Mouse (Mus musculus): ENCODE measurements around the gene Dmwd.

The Dmwd gene

GRCm38 (mm10) chr7:19069500-19069899 is 6.5 kb upstream of the Dmwd start:
- peak; percentile 32 to 60 for DNase-seq (ENCODE audit: inconsistent age in 2 of 2, low spot score in 1 of 2)

DNA sequence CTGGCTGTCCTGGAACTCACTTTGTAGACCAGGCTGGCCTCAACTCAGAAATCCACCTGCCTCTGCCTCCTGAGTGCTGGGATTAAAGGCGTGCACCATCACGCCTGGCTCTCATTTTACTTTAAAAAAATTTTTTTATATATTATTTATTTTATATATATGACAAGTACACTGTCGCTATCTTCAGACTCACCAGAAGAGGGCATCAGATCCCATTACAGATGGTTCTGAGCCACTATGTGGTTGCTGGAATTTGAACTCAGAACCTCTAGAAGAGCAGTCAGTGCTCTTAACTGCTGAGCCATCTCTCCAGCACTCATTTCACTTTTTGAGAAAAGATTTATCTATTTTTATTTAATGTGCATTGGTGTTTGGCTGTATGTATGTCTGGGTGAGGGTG is 5.0 kb upstream of the Dmwd start:
- DNase-seq (ENCODE audit: inconsistent age in 2 of 2, low spot score in 1 of 2): peak; percentile 7 to 46

GRCm38 (mm10) chr7:19073504-19073903 is 2.5 kb upstream of the Dmwd start:
- peak; percentile 39 to 68 for DNase-seq (ENCODE audit: inconsistent age in 2 of 2, low spot score in 1 of 2)

GRCm38 (mm10) chr7:19074494-19074893 is 1.5 kb upstream of the Dmwd start:
- no peak for DNase-seq (ENCODE audit: inconsistent age in 2 of 2, low spot score in 1 of 2)

DNA sequence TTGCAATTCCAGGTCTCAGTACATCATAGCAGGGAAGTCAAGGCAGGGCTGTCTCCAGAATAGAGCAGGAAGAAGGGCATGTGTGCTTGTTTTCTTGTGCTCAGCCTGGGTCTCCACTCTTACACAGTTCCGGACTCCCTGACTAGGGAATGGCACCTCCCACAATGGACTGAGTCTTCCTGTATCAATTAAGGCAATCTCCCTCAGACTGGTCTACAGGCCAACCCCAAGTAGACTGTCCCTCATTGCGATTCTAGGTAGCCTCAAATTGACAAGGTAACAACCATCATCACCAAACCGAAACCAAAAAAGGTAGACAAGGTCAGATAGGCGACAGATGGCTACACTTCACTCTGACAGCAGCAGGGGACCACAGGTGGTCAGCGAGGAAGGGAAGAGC is 796 bp upstream of the Dmwd start:
- DNase-seq (ENCODE audit: inconsistent age in 2 of 2, low spot score in 1 of 2): no peak

GRCm38 (mm10) chr7:19076586-19076991 is 562 bp downstream of the Dmwd start:
- DNase-seq (ENCODE audit: inconsistent age in 2 of 2, low spot score in 1 of 2): peak; percentile 53 to 81

DNA sequence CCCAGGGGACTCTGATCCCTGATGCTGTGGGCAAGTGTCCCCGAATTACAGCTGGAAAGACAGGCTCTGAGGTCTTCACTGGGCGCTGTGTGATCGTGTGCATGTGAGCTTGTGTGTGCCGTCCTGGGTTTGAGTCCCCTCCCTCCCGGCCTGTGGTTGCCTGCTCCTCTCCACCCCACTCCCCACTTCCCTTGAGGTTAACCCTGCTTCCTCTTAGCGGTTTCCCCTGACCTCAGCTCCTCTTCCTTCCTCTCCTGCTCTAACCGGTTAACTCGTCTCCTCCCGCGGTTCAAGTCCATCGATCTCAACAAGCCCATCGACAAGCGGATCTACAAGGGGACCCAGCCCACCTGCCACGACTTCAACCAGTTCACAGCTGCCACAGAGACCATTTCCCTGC is 1.7 kb downstream of the Dmwd start:
- peak; percentile 37 to 66 for DNase-seq (ENCODE audit: inconsistent age in 2 of 2, low spot score in 1 of 2)

DNA sequence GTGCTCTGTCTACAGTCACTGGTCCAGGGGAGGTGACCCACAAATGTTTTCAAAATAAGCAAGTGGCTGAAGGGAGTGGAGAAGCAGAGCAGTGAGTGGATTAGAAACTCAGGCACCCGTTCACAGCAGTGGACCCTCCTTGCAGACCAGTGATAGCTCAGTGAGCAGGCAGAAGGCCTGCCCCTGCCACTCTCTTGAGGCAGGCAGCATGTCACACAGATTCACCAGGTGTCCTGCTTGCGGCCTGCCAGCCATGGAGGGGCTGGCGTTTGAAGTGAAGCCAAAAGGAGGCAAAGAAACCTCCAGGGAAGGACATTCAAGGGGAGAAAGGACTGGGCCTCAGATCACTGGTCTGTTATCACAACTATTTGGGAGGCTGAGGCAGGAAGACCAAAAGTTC is 2.7 kb downstream of the Dmwd start:
- DNase-seq (ENCODE audit: inconsistent age in 2 of 2, low spot score in 1 of 2): peak; percentile 42 to 69

GRCm38 (mm10) chr7:19080451-19080950 is 4.5 kb downstream of the Dmwd start:
- peak; percentile 28 to 45 for DNase-seq (ENCODE audit: inconsistent age in 2 of 2, low spot score in 1 of 2)

GRCm38 (mm10) chr7:19082171-19082570 is 6.1 kb downstream of the Dmwd start:
- DNase-seq (ENCODE audit: inconsistent age in 2 of 2, low spot score in 1 of 2): peak; percentile 62 to 74

DNA sequence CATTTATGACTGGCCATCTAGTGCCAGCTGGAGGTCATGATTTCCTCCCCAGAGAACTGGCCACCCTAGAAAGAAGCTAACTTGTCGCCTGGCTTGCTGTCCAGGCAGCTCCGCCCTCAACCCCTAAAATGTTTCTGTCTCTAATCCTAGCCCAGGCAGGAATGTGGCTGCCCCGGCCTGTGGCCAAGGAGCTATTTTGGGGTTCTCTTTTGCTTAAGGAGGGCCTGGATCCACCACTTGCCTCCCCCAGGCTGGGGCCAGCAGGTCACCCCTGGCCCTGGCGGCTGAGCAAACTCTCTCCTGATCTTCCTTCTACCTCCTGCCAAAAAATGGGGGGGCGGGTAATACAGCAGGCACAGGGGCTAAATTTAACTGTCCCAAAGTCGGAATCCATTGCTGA is 7.1 kb downstream of the Dmwd start:
- DNase-seq (ENCODE audit: inconsistent age in 2 of 2, low spot score in 1 of 2): peak; percentile 60 to 82

GRCm38 (mm10) chr7:19083701-19084100 is 7.7 kb downstream of the Dmwd start, which contains the start of gene Dmpk:
Gene Dmpk, plus strand, starts transcription at chr7:19083849.
- DNase-seq (ENCODE audit: inconsistent age in 2 of 2, low spot score in 1 of 2): peak; percentile 78 to 91

- DNase-seq (ENCODE audit: inconsistent age in 2 of 2, low spot score in 1 of 2): peak; percentile 73 to 89
These were observed 8.3 kb downstream of the Dmwd start for GRCm38 (mm10) chr7:19084277-19084771.

- peak; percentile 40 to 69 for DNase-seq (ENCODE audit: inconsistent age in 2 of 2, low spot score in 1 of 2)
These were observed 9.0 kb downstream of the Dmwd start for GRCm38 (mm10) chr7:19084921-19085473.

DNA sequence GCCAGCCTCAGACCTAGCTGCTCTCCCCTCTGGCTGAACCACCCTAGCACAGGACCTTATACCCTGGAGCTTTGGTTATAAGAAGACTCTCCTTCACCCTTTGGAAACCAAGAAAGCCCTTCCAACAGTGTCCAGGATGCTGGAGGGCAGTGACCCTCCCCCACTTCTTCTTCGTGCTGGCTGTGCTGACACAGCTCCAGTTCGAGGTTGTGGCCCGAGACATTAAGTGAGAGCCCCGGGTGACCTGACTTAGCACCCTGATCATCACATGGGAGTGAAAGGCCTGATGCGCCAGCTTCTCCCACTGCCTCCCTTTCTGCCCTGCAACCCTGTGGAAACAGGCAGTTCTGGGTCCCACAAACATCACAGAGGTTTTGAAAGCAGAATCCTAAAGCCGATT is 9.5 kb downstream of the Dmwd start:
- peak; percentile 57 to 80 for DNase-seq (ENCODE audit: inconsistent age in 2 of 2, low spot score in 1 of 2)

- DNase-seq (ENCODE audit: inconsistent age in 2 of 2, low spot score in 1 of 2): peak; percentile 83 to 93
These were observed 10.0 kb downstream of the Dmwd start for GRCm38 (mm10) chr7:19086042-19086441.

GRCm38 (mm10) chr7:19086760-19087159 is 10.7 kb downstream of the Dmwd start:
- peak; percentile 43 to 53 for DNase-seq (ENCODE audit: inconsistent age in 2 of 2, low spot score in 1 of 2)

- peak; percentile 70 to 84 for DNase-seq (ENCODE audit: inconsistent age in 2 of 2, low spot score in 1 of 2)
These were observed 12.8 kb downstream of the Dmwd start for GRCm38 (mm10) chr7:19088813-19089212.

- DNase-seq (ENCODE audit: inconsistent age in 2 of 2, low spot score in 1 of 2): peak in 1 of 2 experiments; percentile 55
These were observed 15.9 kb downstream of the Dmwd start for GRCm38 (mm10) chr7:19091913-19092312.

DNA sequence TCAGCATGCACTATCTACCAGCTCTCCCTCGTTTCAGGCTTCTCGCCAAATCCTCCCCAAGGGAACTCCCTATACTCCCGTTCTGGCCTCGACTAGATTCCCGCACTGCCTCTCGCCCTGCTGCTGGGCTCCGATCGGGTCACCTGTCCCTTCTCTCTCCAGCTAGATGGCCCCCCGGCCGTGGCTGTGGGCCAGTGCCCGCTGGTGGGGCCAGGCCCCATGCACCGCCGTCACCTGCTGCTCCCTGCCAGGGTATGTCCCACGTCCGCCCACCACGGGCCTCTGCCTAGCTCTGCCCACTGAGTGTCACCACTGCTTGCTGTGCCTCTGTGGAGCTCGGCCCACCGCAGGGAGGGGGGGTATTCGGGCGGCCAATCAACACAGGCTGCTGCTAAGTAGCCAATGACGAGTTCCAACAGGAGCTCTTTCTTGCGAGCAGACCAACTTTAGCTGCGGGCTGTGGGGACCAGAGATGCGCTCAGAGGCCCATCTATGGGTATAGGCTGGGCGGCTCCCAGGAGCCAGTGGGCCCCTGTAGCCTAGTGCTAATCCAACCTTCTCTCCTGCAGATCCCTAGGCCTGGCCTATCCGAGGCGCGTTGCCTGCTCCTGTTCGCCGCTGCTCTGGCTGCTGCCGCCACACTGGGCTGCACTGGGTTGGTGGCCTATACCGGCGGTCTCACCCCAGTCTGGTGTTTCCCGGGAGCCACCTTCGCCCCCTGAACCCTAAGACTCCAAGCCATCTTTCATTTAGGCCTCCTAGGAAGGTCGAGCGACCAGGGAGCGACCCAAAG is 16.6 kb downstream of the Dmwd start:
- DNase-seq (ENCODE audit: inconsistent age in 2 of 2, low spot score in 1 of 2): peak; percentile 84 to 87

GRCm38 (mm10) chr7:19093174-19093521 is 17.1 kb downstream of the Dmwd start:
- DNase-seq (ENCODE audit: inconsistent age in 2 of 2, low spot score in 1 of 2): peak; percentile 91 to 96
